Mouse (Mus musculus) liver, adult 2 months (tissue): ENCODE results near the gene Zfp229.

Source experiments
- CTCF ChIP-seq: fragments of 200-500 bp; IDR thresholded peaks from 2 replicates; pipeline ENCODE4 v1.5.1; 2011; ENCODE audit warnings: low read depth, low read length, control low read depth
- POLR2A ChIP-seq: fragments of 200-500 bp; IDR thresholded peaks from 2 replicates; pipeline ENCODE4 v1.6.1; 2011; ENCODE audit warnings: low read length, control low read depth; ENCODE audit not compliant: insufficient read depth; ENCODE audit errors: extremely low read depth

- TF ChIP-seq CTCF (no peak), POLR2A (no peak)
Observed at GRCm38 (mm10) chr17:21693342-21693741, 37.3 kb upstream of the Zfp229 start.
